Mouse (Mus musculus) kidney, postnatal 0 days (tissue): ENCODE measurements around the gene Chd4. TPM values are rescaled to one million over a fixed set of nuclear protein-coding genes. Genes with fewer than 3 reads are reported as not detected.
"Not testable (repeated sequence)": the region's sequence is repeated elsewhere in the genome, so short reads cannot be mapped to it uniquely, and the experiment has no call there.

Experiments used
- ATAC-seq: fragments of 200-750 bp; cut with Nextera tagmentation; replicated peaks from 2 replicates; pipeline ENCODE4 v1.8.0; 2017; ENCODE audit warnings: low read depth, moderate number of reproducible peaks, moderate TSS enrichment, moderate library complexity; ENCODE audit not compliant: low FRiP score
- DNase-seq: peaks from one replicate; pipeline ENCODE4 v3.0.0-alpha.2; 2016; ENCODE audit warnings: low spot score
- H3K27ac ChIP-seq: fragments of 300-500 bp; sonication (generic); 2 replicates; pipeline ENCODE4 v1.5.1; 2014; ENCODE audit warnings: mild to moderate bottlenecking
- H3K27me3 ChIP-seq: fragments of 300-500 bp; sonication (generic); 2 replicates; pipeline ENCODE4 v1.6.1; 2014; ENCODE audit warnings: low read length, mixed read lengths; ENCODE audit not compliant: insufficient read depth
- H3K36me3 ChIP-seq: fragments of 300-500 bp; sonication (generic); 2 replicates; pipeline ENCODE4 v1.6.1; 2014; ENCODE audit warnings: low read length, mixed read lengths; ENCODE audit not compliant: insufficient read depth
- H3K4me1 ChIP-seq: fragments of 300-500 bp; sonication (generic); replicated peaks from 2 replicates; pipeline ENCODE4 v1.6.1; 2014; ENCODE audit warnings: antibody characterized with exemption, low read length, mixed read lengths; ENCODE audit not compliant: insufficient read depth
- H3K4me2 ChIP-seq: fragments of 300-500 bp; sonication (generic); 2 replicates; pipeline ENCODE4 v1.6.1; 2014; ENCODE audit warnings: mild to moderate bottlenecking, low read length, moderate library complexity, mixed read lengths
- H3K4me3 ChIP-seq: fragments of 300-500 bp; sonication (generic); replicated peaks from 2 replicates; pipeline ENCODE4 v1.5.1; 2014; ENCODE audit warnings: low read depth, low read length
- H3K9ac ChIP-seq: fragments of 300-500 bp; sonication (generic); 2 replicates; pipeline ENCODE4 v1.6.1; 2014; ENCODE audit warnings: low read depth, low read length
- H3K9me3 ChIP-seq: fragments of 300-500 bp; sonication (generic); replicated peaks from 2 replicates; pipeline ENCODE4 v1.6.1; 2016; ENCODE audit warnings: low read length, inconsistent platforms, mixed read lengths
- CTCF ChIP-seq: IDR thresholded peaks from 2 replicates; pipeline ENCODE4 v1.5.1; 2016; ENCODE audit warnings: antibody characterized with exemption, low read depth, mild to moderate bottlenecking, moderate library complexity
- WGBS: fragments of 180-500 bp; shearing (Covaris S2); extraction: QIAGEN DNeasy Blood & Tissue Kit; methylation state at CpG from one replicate; pipeline ENCODE4 v1.1.7; 2014; 5-methylcytosine and 5-hydroxymethylcytosine counted together
- polyA plus RNA-seq: library from polyadenylated mRNA; unstranded; fragments of >200 nt; fragmentation: Nextera tagmentation; extraction: Ambion mirVana; gene quantifications from 2 replicates; pipeline ENCODE4 v1.2.1, GENCODE M21; 2015

The Chd4 gene
- polyA plus RNA-seq, 1 experiment from 2014 or later = 64.2 TPM

GRCm38 (mm10) chr6:125063906-125064305 is 31.9 kb upstream of the Chd4 start:
- 0 out of 2 replicates have a peak, but pooled peaks cover 5% of the 10 kb centered on the region for H3K4me1 ChIP-seq
- no peaks in the 10 kb centered on the region for H3K36me3 ChIP-seq
- H3K4me2 ChIP-seq = no peak overlapping the region
- H3K27ac ChIP-seq = no peak overlapping the region
- no peaks in the 10 kb centered on the region for H3K9me3 ChIP-seq
- no peak overlapping the region for H3K4me3 ChIP-seq
- DNase-seq = no peak
- no peak overlapping the region for H3K9ac ChIP-seq
- 86% methylated on average over 6 of the region's 6 CpGs for WGBS
- TF ChIP-seq CTCF = no peak
- no peaks in the 10 kb centered on the region for H3K27me3 ChIP-seq
- no peak for ATAC-seq

- H3K36me3 ChIP-seq, H3K27me3 ChIP-seq, H3K4me3 ChIP-seq, H3K27ac ChIP-seq, H3K9me3 ChIP-seq, ATAC-seq, H3K4me2 ChIP-seq, H3K9ac ChIP-seq, H3K4me1 ChIP-seq, DNase-seq: not testable (repeated sequence)
- WGBS = no CpG with 5 or more reads among the region's 1 CpGs
Observed at GRCm38 (mm10) chr6:125065223-125065622, 30.6 kb upstream of the Chd4 start.

GRCm38 (mm10) chr6:125067571-125067995 is 28.2 kb upstream of the Chd4 start, which contains the start of gene Lpar5:
Gene Lpar5 (plus strand): TSS chr6:125067920.
- no peak within 1 kb of the TSS for H3K4me2 ChIP-seq
- no peak within 1 kb of the TSS for H3K9ac ChIP-seq
- ATAC-seq (no peak), DNase-seq (no peak)
- no peaks in the 10 kb centered on the region for H3K27me3 ChIP-seq
- H3K4me1 ChIP-seq = no peaks in the 10 kb centered on the region
- no peak within 1 kb of the TSS for H3K27ac ChIP-seq
- no peak within 1 kb of the TSS for H3K4me3 ChIP-seq
- 55% methylated on average over 8 of the region's 8 CpGs for WGBS
- TF ChIP-seq CTCF = no peak
- H3K36me3 ChIP-seq = no peaks in the 10 kb centered on the region
- H3K9me3 ChIP-seq = no peaks in the 10 kb centered on the region

GRCm38 (mm10) chr6:125071170-125071895 is 24.4 kb upstream of the Chd4 start:
- Histone ChIP-seq H3K27me3 (no peaks in the 10 kb centered on the region), H3K4me2 (no peak overlapping the region), H3K36me3 (no peaks in the 10 kb centered on the region), H3K27ac (peak overlapping the region; percentile 44), H3K9ac (no peak overlapping the region), H3K9me3 (no peaks in the 10 kb centered on the region), H3K4me3 (no peak overlapping the region), H3K4me1 (no peaks in the 10 kb centered on the region)
- no peak for ATAC-seq
- TF ChIP-seq CTCF = no peak
- 82% methylated on average over 18 of the region's 18 CpGs for WGBS
- DNase-seq = no peak

GRCm38 (mm10) chr6:125071896-125072279 is 23.9 kb upstream of the Chd4 start:
- H3K4me3 ChIP-seq = no peak overlapping the region
- H3K27ac ChIP-seq = peak overlapping the region; percentile 44
- H3K36me3 ChIP-seq = no peaks in the 10 kb centered on the region
- no peaks in the 10 kb centered on the region for H3K27me3 ChIP-seq
- DNase-seq (no peak), ATAC-seq (no peak; the same call in 1 of the 2 replicates)
- TF ChIP-seq CTCF = no peak
- 29% methylated on average over 2 of the region's 2 CpGs for WGBS
- H3K9ac ChIP-seq = no peak overlapping the region
- H3K4me2 ChIP-seq = no peak overlapping the region
- H3K4me1 ChIP-seq = no peaks in the 10 kb centered on the region
- H3K9me3 ChIP-seq = no peaks in the 10 kb centered on the region

GRCm38 (mm10) chr6:125073825-125074224 is 22.0 kb upstream of the Chd4 start:
- TF ChIP-seq CTCF = no peak
- Histone ChIP-seq H3K9ac (no peak overlapping the region), H3K4me3 (no peak overlapping the region), H3K4me2 (no peak overlapping the region), H3K36me3 (no peaks in the 10 kb centered on the region), H3K4me1 (no peaks in the 10 kb centered on the region), H3K27ac (no peak overlapping the region), H3K27me3 (no peaks in the 10 kb centered on the region), H3K9me3 (no peaks in the 10 kb centered on the region)
- no peak for ATAC-seq
- WGBS = 68% methylated on average over 8 of the region's 8 CpGs
- DNase-seq = no peak

GRCm38 (mm10) chr6:125081394-125081793 is 14.4 kb upstream of the Chd4 start:
- Histone ChIP-seq H3K36me3 (no peaks in the 10 kb centered on the region), H3K27ac (no peak overlapping the region; the same call in 1 of the 2 replicates), H3K4me3 (peak overlapping the region; percentile 32), H3K27me3 (no peaks in the 10 kb centered on the region), H3K9me3 (no peaks in the 10 kb centered on the region), H3K4me1 (no peaks in the 10 kb centered on the region), H3K4me2 (peak overlapping the region; percentile 72), H3K9ac (peak overlapping the region; percentile 41; the same call in 1 of the 2 replicates)
- 24% methylated on average over 25 of the region's 25 CpGs for WGBS
- no peak for ATAC-seq
- TF ChIP-seq CTCF = no peak
- no peak for DNase-seq
